Mouse (Mus musculus): Measurements from ENCODE around the gene Clec9a.

GRCm38 (mm10) chr6:129359515-129359914 is 49.1 kb upstream of the Clec9a start:
- TF ChIP-seq GATA1 (IDR thresholded peaks at IDR 0.05; ENCODE audit: borderline replicate concordance, low read length) (no peak), FLI1 (IDR thresholded peaks at IDR 0.05; ENCODE audit: low read length) (no peak)
